Mouse (Mus musculus): ENCODE measurements around the gene Qtrt1. TPM values are rescaled to one million over a fixed set of nuclear protein-coding genes. Genes with fewer than 3 reads are reported as not detected.
"Not testable (repeated sequence)": the region's sequence is repeated elsewhere in the genome, so short reads cannot be mapped to it uniquely, and the experiment has no call there.

Qtrt1 gene
- polyA plus RNA-seq, 1 experiment: 35.5 TPM

- WGBS: 81% methylated on average over 4 of the region's 4 CpGs
- DNase-seq (ENCODE audit: low read depth, low spot score): no peak
Measured at GRCm38 (mm10) chr9:21444574-21444973, 32.9 kb downstream of the Qtrt1 start.

DNA sequence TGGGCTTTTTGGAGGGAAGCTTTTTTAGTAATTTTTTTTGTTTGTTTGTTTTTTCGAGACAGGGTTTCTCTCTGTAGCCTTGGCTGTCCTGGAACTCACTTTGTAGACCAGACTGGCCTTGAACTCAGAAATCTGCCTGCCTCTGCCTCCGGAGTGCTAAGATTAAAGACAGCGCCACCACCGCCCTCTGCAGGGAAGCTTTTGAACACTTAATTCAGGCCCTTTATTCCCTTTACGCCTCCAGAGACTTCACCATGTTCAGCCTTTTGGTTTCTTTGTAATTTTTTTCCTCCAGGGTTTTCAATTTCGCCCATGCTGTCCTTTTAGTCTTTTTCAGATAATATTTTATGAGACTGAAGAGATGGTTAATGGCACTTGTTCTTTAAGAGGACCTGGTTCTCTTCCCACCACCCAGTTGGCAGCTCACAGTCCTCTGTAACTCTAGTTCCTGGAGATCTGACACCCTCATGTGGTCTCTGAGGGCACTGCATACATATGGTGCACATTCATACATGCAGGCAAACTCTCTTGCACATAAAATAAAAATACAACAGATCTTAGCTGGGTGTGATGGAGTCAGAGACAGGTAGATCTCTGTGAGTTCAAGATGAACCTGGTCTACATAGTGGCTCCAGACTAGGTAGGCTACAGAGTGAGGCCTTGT, 33.6 kb downstream of the Qtrt1 start:
- 97% methylated on average over 6 of the region's 6 CpGs for WGBS

GRCm38 (mm10) chr9:21447778-21448177, 36.1 kb downstream of the Qtrt1 start:
- no peak for DNase-seq (ENCODE audit: low read depth, low spot score)
- 80% methylated on average over 2 of the region's 2 CpGs for WGBS

More for the DNA sequence above, 33.6 kb downstream of the Qtrt1 start:
- no peak for DNase-seq (ENCODE audit: low read depth, low spot score)

- no peak for DNase-seq (ENCODE audit: low read depth, low spot score)
- 20% methylated on average over 2 of the region's 2 CpGs for WGBS
Measured at GRCm38 (mm10) chr9:21449710-21450109, 38.1 kb downstream of the Qtrt1 start.

DNA sequence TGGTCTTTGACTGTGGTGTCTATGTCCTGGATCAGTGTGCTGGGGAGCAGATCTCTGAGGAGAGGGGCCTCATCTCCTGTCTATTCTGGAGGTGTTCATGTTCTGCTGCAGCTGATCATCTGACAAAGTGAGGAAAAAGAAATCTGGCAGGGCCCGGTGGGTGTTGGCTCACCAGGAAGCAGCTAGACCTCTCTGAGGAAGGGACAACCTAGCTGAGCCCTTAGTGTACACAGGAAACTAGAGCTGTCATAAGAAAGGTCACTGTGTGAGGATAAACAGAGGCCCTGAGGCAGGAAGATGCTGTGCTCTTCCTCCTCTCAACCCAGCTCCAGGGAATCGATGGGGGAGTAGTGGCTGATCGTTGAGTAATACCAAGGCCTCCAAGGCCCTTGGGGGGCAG, 38.6 kb downstream of the Qtrt1 start:
- 10% methylated on average over 3 of the region's 3 CpGs for WGBS
- no peak for DNase-seq (ENCODE audit: low read depth, low spot score)

DNA sequence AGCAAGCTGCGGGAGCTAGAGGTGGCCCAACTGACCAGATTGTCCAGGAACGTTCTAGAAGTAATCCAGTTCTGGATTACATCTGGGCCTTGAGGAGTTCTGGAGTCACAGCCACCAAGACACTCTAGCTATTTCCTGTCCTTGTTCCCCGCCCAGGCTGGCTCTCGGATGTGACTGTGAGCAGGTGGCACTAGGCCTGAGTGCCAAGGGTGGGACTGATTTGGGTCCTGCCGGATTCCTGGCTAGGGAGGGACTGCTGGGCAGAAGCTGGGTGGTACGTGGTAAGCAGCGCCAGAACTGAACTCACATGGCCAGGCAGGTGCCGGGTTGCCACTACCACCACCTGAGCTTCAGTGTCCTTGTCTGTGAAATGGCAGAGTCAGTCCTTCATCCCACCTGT, 39.8 kb downstream of the Qtrt1 start:
- DNase-seq (ENCODE audit: low read depth, low spot score): no peak
- 32% methylated on average over 8 of the region's 8 CpGs for WGBS

DNA sequence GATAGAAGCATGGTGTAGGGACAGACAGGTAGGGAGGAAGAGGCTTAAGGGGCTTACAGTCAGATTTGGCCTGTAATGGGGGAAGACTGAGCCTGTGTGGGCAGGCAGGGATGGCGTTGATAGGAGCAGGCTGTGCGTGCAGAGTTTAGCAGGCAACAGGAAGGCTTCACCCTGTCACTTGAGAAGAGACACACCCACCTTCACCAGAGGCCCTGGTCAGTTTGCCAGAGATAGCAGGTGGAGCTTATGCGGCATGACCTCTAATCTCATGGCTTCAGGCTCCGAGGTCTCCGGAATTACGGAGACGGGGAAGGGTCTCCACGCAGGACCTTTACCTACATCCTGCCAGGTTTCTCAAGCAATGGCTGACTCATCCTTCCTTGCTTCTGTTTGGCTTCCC, 40.2 kb downstream of the Qtrt1 start:
- DNase-seq (ENCODE audit: low read depth, low spot score): no peak
- 23% methylated on average over 8 of the region's 8 CpGs for WGBS

- DNase-seq (ENCODE audit: low read depth, low spot score): no peak
- 74% methylated on average over 7 of the region's 7 CpGs for WGBS
Measured at GRCm38 (mm10) chr9:21453003-21453402, 41.4 kb downstream of the Qtrt1 start.

GRCm38 (mm10) chr9:21453459-21453858, 41.8 kb downstream of the Qtrt1 start:
- WGBS: 78% methylated on average over 2 of the region's 2 CpGs
- DNase-seq (ENCODE audit: low read depth, low spot score): no peak

- DNase-seq (ENCODE audit: low read depth, low spot score): no peak
- 55% methylated on average over 4 of the region's 4 CpGs for WGBS
Measured at GRCm38 (mm10) chr9:21454556-21454955, 42.9 kb downstream of the Qtrt1 start.

- no peak for DNase-seq (ENCODE audit: low read depth, low spot score)
- WGBS: 25% methylated on average over 4 of the region's 4 CpGs
Measured at GRCm38 (mm10) chr9:21455103-21455770, 43.6 kb downstream of the Qtrt1 start.

DNA sequence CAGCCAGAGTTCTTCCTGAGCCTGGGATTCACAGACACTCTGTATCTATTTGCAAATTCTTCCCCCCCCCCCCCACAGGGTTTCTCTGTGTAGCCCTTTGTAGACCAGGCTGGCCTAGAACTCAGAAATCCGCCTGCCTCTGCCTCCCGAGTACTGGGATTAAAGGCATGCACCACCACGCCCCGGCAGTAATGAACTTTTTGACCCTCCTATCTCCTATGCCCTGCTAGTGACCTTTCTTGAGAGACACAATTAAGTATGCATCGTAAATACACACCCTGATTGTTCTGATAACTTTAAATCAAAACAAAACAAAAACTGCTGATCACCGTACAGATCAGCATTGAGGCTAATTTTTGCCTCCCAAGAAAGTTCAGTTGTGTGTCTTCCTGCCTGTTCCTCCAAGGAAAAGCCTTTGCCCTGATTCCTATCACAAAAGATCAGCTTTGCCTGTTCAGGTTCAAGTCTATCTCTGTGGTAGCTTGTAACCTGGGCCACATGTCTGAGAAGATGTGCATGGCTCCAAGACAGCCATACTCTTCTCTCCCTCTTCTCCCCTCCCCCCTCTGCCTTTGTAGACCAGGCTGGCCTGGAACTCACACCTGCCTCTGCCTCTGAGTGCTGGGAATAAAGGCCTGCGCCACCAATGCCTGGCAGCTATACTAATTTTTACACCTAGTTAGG, 44.8 kb downstream of the Qtrt1 start:
- WGBS: 60% methylated on average over 7 of the region's 7 CpGs
- no peak for DNase-seq (ENCODE audit: low read depth, low spot score)

- no peak for DNase-seq (ENCODE audit: low read depth, low spot score)
- 78% methylated on average over 10 of the region's 10 CpGs for WGBS
Measured at GRCm38 (mm10) chr9:21456930-21457634, 45.4 kb downstream of the Qtrt1 start.

DNA sequence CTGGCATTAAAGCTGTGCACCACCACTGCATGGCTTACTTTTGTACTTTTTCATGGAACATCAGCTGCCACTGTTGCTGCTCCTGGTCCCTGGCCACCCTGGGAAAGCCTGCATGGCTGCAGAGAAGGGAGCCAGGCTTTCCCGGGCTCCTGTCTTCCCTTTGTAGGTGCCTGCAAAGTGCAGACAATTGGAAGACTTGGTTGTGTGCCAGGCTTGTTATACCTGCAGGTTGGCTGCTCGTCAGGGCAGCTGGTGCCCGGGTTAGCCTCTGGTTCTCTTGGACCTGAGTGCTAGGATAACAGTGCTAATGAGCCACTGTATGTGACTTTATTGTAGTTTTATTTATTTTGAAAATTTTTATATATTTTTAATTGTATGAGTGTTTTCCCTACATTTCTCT, 47.2 kb downstream of the Qtrt1 start:
- no peak for DNase-seq (ENCODE audit: low read depth, low spot score)
- WGBS: 33% methylated on average over 3 of the region's 3 CpGs

GRCm38 (mm10) chr9:21460400-21460940, 48.8 kb downstream of the Qtrt1 start:
- 64% methylated on average over 3 of the region's 3 CpGs for WGBS
- DNase-seq (ENCODE audit: low read depth, low spot score): no peak

DNA sequence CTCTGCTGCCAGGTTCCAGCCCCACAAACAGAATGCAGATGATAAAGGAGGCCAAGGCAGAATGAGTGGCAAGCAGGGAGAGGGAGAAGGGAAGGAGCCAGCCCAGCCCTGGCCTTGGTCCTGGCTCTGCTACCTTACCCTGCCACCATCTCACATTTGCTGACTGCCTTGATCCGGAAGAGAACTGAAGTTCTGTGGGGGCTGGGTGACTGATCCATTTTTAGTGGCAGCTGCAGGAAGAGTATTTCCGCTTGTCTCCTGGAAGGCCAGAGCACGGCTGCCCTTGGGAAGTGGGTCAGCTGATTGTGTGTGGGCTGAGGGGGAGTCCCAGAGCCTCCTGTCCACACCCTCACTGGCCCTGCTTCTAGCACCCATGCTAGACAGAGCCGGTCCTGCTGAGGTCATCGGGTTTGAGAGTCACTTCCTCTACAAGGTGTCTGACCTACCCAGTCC, 51.5 kb downstream of the Qtrt1 start:
- WGBS: 30% methylated on average over 5 of the region's 5 CpGs
- DNase-seq (ENCODE audit: low read depth, low spot score): no peak

DNA sequence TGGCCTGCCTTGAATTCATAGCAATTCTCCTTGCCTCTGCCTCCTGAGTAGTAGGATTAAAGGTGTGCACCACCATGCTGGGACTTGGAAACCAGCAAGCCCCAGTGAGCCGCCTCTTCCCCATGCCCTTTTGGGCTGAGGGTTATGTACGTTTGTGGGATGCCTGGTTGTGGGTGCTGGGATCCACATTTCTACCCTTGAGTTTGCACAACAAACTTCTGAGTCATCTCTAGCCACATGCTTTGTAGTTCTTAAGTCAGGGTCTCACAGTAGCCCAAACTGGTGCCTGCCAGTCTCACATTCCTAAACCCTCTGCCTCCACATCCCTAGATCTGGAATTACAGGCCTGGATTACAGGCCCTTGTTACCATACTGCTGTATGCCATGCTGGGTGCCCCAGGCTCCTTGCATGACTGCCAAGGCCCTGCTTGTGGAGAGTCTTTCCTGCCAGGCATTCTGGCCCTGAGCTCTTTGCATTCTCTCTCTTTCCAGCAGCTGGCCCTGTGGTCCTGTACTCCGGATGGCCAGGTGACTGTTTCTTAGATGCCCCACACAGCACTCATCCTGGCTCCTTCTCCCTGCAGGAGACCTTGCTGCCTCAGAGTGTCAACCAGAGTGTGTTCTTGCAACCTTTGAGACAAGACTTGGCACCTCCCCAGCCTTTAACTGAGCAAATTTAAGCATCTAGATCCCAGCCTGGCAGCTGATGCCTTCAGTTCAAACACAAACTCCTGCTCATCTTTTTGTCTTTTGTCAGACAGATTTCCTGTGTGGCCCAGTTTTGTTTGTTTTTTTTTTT, 52.3 kb downstream of the Qtrt1 start:
- 76% methylated on average over 3 of the region's 3 CpGs for WGBS
- DNase-seq (ENCODE audit: low read depth, low spot score): no peak

- DNase-seq (ENCODE audit: low read depth, low spot score): not testable (repeated sequence)
- WGBS: 95% methylated on average over 7 of the region's 7 CpGs
Measured at GRCm38 (mm10) chr9:21464565-21464928, 52.9 kb downstream of the Qtrt1 start.
